Mouse (Mus musculus) myocyte (in vitro differentiated cells): ENCODE measurements around the gene Gna14.

Experiments
- MYOD1 ChIP-seq, 3 experiments: IDR thresholded peaks; one replicate each; pipeline ENCODE4 v1.6.1; 2011; ENCODE audit warnings: control low read depth in 2 of 3, low read depth in 2 of 3, mild to moderate bottlenecking in 2 of 3, moderate library complexity in 1 of 3; ENCODE audit not compliant: insufficient read length in 2 of 3, control insufficient read depth in 1 of 3
- POLR2A ChIP-seq: IDR thresholded peaks from one replicate; pipeline ENCODE4 v1.6.1; 2011; ENCODE audit warnings: low read depth, mild to moderate bottlenecking, control low read depth, moderate library complexity; ENCODE audit not compliant: insufficient read length
- SRF ChIP-seq: IDR thresholded peaks from one replicate; pipeline ENCODE4 v1.6.1; 2011; ENCODE audit warnings: low read depth; ENCODE audit not compliant: control insufficient read depth, insufficient read length
- TCF12 ChIP-seq: IDR thresholded peaks from one replicate; pipeline ENCODE4 v1.6.1; 2011; ENCODE audit warnings: mild to moderate bottlenecking, control low read depth; ENCODE audit not compliant: poor library complexity, insufficient read depth, severe bottlenecking

- TF ChIP-seq SRF = no peak
- TF ChIP-seq MYOD1 (IDR thresholded peaks at IDR 0.05; ENCODE audit: control insufficient read depth in 1 of 3, insufficient read length in 2 of 3, low read depth in 2 of 3) = no peak
- no peak for TF ChIP-seq POLR2A
- no peak for TF ChIP-seq TCF12
Observed at GRCm38 (mm10) chr19:16418086-16418663, 17.4 kb upstream of the Gna14 start.
